Mouse (Mus musculus): Measurements from ENCODE around the gene Herc3.
A peak's percentile ranks its signal among the peaks of the same experiment; 100 is the strongest.

Herc3 gene

DNA sequence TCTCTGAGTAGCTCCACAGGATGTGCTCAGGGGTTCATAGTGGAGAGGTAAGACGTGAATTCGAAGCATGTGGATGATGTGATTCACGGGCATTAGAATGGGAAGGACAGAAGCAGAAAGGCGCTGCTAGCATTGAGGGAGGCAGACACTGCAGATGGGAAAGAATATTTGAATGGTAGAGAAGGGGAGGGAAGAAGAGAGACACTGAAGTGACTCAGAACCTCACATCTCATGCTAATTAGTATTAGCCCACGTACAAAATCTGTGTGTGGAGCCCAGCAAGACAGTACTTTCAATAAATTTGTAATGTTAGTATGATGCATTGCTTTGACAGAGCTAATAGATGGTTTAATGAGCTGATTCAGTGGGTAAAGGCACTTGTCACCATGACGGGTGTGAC is 89.5 kb downstream of the Herc3 start:
- peak; percentile 67 for DNase-seq (ENCODE audit: low read depth, low spot score)

DNA sequence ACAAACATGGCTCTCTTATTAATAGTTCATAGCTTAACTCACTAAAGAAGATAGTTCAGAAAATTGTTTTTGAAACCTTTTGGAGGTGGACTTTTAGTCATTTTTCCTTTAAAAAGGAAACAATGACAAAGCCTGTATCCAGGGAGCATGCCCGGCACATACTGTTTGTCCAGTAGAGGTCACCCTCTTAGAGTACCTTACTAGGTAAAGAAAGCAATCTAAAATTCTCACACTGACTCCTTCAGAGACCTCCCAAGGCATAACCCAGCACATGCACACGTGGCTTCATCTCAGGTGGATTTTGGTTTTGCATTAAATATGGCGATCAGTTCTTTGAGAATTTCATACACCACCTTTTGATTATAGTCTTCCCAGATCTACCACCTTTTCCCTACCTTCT is 90.4 kb downstream of the Herc3 start:
- peak; percentile 43 for DNase-seq (ENCODE audit: low read depth, low spot score)

DNA sequence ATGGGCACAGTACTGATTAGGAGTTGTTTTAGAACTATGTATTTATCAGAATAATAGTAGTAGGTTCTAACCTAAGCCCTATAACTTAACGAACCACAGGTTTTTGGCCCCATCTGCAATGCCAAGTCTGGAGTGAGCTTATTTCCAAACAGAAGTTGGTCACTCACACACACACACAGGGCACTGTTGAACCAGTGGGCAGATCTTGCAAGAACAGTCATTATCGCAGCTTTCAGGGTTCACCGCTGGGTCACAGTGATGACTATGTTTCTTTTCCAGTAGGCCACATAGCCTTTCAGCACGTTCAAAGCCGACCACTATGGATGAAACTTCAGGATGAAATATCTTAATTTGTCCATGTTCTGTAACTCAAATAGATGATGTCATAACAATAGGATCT is 91.2 kb downstream of the Herc3 start:
- no peak for DNase-seq (ENCODE audit: low read depth, low spot score)

DNA sequence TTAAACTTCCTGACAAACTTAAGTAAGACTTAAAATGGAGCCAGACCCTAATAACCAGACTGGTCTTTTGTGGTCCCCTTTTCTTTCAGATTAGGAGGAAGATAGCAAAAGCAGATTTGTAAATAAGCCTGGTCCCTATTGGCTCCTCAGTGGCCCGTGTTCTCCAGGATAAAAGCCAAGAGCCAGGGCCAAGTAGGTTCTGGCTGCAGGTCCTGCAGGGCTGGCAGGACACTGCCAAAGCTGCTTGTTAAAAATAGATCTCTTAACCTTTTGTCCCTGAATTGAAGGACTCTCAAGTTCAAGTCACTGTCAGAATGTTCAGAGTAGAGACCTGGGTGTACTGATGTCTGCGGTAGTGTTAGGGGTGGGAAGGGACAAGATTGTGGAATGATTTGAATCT is 96.6 kb downstream of the Herc3 start:
- DNase-seq (ENCODE audit: low read depth, low spot score): peak; percentile 90

DNA sequence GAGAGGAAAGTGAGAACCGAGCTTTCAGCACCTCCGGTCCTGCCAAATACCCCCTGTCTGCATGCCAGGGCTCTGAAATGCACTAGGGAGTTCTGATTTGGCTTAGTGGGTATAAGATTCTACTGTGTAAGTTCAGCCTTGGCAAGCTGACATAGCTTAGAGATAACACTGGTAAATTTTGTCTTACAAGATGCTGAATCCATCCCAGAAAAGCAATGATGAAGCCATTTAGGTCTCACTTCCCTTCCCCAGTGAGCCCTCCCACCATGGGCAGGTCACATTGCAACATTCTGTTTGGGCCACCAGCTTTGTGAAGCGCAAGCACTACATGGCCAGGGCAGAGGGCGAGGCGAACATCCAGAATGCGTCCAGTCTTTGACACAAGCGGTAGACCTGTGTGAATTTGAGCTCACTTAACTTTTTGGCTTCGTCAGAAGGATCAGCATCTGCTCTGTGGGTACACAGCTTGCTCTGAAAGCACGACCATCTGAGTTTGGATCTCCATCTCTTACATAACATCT is 98.7 kb downstream of the Herc3 start:
- DNase-seq (ENCODE audit: low read depth, low spot score): peak; percentile 64

DNA sequence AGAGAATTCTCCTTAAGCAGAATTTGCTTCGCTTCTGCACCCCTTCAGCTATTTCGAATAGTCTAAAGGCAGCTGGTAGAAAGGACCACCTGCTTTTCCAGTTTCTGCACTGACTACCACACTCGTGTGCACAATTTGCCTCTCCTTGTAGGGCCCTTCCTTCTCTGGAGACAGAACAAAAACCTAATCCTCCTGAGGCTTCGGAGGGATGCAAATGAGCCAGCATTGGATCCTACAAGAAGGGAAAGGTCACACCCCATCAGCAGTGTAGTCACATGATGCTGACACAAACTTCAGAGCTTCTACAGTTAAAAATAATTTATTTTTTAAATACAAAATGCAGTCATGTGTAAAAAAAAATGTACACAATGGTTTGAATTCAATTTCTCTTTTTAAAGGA is 99.9 kb downstream of the Herc3 start:
- DNase-seq (ENCODE audit: low read depth, low spot score): no peak

DNA sequence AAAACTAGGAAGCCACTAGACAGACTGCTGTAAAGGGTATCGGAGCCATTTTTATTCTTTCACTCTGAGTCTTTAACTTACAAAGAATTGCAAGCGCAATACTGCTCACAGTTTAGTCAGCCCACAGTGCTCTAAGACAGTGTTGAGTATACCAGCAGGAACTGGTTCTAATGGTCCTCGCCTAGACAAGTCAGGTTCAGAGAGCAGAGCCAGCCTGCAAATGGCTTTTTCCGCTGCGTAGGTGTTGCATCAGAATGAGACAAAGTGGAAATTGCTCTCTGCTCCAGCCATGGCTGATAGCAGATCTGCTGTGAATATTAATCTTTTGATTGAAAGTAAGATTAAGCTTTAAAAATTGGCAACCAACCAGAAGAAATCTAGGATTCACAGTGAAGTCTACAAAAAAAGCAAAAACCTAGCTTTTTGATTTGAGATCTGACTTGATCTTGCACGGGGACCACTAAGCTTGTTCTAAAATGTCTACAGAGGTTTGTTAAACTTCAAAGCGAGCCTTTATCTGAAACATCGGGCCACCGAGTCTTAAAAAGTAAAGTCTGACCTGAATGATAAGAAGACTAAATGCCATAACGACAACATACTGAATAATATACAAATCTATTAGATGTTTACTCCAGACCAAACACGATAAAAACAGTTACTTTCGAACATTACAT is 101.4 kb downstream of the Herc3 start:
- peak; percentile 74 for DNase-seq (ENCODE audit: low read depth, low spot score)

DNA sequence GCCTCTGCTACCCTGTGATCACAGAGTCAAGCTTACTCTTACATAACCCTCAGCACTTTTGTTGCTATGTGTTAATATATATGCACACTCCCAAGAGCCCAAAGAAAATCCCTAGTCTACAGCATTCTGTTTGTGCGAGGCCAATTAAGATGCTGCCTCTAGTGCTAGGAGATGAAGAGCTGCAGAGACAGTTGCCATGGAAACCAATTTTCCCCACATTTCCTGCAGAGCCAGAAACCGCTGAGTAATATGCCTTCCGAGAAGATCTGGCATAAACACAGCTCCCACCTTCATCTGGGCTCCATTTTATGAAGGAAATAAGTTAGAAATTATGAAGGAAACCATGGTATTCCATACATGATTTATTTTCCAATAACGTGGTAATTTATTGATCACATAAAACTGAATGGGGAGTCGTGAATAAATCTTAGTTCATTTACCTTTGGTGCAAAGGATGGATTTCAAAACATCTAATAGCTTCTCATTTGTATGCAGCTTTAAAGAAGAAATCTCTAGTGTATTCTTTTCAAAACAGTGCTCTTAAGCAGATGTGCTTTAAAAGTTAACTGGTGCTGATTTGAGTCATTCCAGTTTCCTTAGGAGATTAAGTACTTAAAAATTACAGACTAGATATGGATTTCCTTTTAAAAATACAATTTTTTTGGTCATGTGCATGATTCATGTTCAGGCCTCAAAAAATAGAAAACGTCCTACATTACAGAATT is 102.1 kb downstream of the Herc3 start:
- peak; percentile 99 for DNase-seq (ENCODE audit: low read depth, low spot score)

DNA sequence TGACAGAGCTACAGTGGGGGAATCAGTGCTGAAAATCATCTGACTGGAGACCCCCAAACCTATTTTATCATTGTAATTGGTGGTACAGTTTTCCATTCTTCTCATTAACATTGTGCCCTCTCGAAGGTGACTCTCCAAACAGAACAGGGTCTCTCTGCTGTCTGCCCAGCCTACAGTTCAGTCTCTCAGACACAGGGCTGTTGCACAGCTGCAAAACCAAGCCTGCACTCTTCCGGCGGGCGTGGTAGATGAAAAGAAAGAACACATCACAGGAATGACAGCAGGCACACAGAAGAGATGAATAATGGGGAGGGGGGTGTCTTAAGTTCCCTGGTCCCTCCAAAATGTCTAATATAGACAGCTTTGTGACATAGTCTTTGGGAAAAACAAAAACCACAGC is 102.9 kb downstream of the Herc3 start:
- DNase-seq (ENCODE audit: low read depth, low spot score): peak; percentile 16

DNA sequence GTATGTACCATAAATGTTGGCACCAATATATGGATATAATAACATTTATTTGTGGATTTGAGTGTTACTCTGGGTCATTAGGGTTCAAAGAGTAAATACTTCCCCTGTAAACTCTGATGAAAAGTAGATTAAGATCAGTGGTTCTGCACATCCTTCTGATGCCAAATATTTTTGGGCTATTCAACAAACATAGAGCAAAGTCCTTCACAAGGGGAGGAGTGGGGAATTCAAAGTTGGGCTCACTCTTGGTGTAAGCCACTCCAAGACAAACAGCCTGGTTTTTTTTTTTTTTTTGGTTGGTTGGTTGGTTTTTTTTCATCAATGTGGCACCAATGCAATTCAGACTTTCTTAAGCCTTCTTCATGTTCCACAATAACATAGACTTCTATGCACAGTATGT is 106.5 kb downstream of the Herc3 start:
- DNase-seq (ENCODE audit: low read depth, low spot score): no peak

DNA sequence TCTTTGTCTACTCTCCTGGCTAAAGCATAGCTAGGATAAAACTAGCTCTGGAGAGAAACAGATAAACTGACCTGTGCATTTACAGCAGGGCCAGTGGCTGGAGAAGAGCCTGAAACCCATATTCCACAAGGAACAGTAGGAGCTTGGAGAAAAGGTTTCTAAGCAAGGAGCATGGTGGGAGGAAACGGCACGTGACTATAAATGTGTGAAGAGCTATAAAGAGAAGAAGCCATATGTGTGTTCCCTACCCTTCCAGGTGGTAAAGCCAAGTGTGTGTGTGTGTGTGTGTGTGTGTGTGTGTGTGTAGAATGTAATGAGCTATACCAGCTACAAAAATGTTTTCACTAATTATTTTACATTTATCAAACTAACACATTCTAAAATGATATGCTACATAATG is 111.0 kb downstream of the Herc3 start:
- peak; percentile 84 for DNase-seq (ENCODE audit: low read depth, low spot score)

DNA sequence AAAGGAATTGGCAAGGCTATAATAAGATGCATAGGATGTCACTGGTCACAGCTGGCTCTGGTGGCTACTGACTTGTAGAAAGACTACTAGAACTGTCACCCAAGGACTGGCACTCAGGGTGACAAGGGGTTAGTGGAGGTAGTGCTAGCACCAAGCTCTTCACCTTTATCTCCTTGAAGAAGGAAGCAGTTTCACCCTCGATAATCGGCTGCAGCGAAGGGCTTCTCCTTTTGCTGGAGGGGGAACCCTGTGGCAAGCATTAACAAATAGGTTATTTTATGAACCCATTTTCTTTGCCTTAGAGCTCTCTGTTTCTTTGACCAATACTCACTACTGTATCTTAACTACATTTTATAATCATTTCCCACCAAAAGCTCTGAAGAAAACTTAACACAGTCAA is 112.7 kb downstream of the Herc3 start:
- DNase-seq (ENCODE audit: low read depth, low spot score): no peak

DNA sequence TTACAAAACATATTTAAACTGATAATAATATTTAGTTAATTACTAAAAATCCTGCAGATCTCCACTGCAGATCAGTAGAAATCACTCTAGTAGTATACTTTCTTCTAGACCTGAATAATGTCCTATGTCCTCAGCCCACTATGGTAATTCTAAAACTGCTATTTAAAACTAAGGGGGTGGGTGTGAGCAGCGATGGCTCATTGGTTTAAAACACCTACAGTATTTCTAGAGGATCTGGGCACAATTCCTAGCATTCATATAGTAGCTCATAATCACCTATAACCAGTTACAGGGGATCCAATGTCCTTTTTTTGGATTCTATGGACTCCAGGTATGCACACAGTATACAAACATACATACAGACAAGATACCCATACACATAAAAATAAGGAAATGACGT is 115.0 kb downstream of the Herc3 start:
- peak; percentile 73 for DNase-seq (ENCODE audit: low read depth, low spot score)

DNA sequence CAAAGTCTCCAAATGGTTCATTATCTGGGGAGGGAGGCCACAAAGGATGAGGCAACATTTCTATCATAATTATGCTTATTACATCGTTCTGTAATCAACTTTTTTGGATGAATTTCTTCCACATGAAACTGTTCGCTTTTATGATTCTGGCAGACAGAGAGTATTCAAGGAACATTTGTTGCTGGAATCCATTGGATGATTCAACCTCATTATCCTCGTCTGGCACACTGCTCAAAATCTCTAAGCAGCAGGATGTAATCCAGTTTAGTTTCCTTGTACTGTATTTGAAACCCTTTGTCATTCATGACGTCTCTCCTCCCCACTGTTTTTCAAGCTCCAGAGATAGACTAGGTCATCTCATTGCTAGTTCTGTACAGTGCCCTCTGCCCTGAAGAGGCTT is 115.6 kb downstream of the Herc3 start:
- DNase-seq (ENCODE audit: low read depth, low spot score): peak; percentile 83

DNA sequence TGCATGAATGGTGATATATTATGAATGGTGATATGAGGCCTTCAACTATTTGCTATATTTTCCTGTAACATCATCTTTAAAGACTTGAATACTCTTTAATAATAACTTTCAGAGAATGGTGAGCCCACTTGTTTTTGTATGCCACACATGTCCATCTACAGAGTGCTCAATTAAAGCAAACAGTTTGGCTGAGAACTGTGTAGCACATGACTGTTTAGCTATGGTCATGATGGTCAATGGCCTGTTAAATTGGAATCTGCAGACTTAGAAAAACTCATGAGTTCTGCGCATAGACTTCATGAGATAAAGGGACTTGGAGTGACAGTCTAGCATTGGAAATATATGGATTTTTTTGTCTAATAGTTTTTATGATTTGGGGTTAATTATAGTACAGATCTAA is 119.1 kb downstream of the Herc3 start:
- no peak for DNase-seq (ENCODE audit: low read depth, low spot score)

DNA sequence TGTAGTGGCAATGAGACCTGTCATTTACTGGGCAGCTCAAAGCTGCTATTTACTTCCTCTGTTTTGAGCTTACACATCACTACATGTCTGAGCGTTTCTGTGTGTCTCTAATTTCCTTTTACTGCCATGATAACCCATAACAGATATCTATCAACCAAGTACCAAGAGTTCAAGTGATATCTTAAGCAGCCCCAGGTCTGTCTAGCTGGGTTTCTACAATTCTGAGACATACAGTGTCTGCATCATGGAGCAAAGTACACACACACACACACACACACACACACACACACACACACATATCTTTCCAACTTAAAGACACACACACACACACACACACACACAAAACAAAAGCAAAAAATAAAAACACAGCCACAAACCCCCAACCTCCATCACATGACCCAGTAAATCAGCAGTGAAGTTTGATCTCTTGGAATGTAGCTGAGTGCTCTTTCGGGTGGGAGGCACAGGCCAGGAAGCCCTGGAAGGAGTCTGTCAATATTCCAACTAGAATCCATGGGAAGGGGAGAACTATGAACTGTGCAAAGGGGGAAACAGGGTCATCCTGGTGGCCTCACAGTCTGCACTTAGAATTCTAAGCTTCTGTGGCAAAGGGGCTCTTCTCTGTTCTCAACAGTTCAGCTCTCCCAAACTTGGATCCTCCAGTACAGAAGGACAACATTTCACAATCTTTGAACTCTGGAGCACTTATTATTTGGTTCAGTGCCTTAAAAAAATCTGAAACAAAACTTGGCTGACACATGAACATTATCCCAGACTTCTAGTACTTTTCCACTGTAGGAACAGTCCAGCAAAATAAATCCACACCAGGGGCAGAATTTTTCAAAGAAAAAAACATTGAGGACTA is 120.1 kb downstream of the Herc3 start:
- DNase-seq (ENCODE audit: low read depth, low spot score): no peak

DNA sequence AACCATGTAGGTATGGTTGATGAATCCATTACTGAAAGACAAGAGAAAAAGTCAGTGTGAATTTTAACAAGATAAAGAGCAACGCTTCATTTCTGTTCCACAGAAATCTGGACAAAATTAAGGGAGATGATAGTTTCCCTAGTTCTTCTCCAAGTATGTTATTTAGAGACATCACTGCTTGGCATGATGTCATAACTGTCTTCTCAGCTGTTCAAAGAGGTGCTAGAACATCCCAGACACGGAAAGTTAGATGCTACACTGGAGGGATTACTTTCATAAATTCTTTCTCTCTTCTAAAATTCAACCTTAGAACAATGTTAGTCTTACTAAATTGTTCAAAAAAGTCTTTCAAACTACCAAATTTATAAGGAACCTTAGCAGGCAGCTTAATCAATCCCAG is 129.3 kb downstream of the Herc3 start:
- peak; percentile 34 for DNase-seq (ENCODE audit: low read depth, low spot score)

DNA sequence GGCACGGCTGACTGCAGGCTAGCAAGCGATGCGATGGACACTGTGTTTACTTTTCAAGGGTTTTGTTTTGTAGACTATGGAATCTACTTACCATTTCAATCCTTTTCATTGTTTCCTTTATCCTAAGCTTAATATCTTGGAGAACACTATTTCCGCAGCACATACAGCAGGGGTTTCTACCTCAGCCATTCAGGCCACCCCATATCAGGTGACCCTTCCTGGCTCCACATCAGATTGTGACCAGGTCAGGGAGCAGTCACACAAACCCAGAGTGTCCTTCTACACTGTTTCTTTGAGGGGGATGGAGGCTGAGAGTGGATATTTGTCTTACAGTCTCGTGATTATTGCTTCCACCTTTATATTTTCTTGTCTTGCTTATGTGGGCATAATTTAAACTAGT is 131.4 kb downstream of the Herc3 start:
- DNase-seq (ENCODE audit: low read depth, low spot score): peak; percentile 48

DNA sequence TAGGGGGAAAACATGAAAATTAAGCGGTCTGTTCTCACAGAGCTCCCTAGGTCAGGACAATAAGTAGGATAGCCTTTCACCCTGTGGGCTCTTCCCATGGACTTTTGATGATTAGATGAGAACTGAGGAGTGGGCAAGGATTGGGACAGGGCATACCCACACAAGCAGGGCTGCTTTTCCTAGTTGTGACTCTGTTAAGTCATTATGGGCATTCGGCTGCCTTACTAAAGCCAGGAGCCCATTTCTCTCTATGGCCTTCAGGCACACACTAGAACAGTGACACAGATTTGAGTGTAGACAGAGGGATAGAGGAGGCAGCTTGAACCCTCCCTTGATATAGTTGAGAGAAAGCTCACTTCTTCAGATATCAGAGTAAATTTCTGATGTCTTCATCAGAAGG is 132.8 kb downstream of the Herc3 start:
- DNase-seq (ENCODE audit: low read depth, low spot score): peak; percentile 37

DNA sequence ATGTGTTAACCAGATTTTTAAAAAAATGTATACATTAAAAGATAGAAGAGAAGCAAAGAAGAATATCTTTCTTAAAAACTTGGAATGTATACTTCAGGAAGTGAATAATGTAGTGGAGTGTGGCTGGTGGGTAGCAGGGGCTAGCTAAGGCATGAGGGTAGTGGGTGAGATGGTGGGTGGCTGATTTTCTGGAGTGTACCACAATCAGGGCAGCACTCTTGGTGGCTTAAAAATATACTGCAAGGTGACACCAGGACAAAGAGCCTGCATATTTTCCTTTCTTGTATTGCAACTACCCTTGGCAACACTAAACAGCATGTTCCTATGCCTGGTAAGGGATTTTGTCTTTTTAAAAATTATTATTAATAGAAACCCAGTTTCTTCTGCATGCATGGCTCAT is 133.3 kb downstream of the Herc3 start:
- DNase-seq (ENCODE audit: low read depth, low spot score): peak; percentile 53

DNA sequence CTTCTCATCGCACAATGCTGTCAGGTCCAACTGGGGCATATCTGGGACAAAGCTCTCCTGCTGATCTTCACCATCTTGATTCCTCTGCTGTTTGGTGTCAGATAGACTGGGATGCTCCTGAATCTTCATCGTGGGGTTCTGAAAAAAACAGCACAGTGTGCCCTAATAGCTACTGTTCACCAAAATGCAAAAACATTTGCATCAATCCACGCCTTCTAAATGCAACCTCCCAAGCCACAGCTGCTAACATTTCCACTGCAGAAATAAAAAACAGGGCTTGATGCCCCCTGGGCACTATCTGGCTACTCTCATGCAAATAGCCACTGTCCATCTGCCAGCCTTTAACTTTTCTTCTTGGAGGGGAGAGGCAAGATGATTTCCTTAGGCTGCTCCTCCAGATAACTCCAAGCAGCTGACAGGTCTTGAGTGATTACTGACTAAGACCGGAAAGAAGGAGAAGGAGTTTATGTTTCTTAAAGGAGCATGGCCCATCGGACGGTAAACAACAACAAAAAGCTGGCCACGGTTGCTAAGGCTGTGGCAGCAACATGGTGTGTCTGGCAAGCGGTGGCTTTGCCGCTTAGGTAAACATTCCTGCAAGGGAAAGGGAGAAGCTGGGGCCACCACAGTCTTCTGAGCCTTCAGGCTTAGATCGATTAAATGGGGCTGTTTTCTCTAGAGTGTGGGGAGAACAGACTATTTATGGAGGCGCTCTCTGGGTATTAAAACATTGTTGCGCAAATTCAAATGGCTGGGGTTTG is 134.0 kb downstream of the Herc3 start:
- DNase-seq (ENCODE audit: low read depth, low spot score): peak; percentile 82

DNA sequence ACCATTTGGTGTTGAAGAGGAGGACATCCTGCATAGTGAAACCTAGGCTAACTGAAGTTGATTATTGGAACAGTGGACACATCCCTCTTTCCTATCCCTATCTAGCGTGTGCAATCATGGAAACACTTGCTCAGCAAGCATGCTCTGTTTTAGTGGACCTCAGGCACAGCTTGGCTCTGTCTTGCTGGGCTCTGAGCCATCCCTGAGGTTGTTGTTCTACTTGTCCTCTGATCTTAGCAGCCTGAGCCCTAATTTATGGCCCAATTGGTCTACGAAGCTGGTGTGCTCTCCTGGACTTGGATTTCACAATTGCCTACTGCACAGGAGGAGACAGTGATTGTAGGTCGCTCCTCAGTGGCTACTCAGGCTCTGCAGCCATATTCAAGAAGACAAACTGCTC is 137.0 kb downstream of the Herc3 start:
- DNase-seq (ENCODE audit: low read depth, low spot score): peak; percentile 68
